ENCODE assay signal across 20 mouse cellular contexts in the genomic region with DNA sequence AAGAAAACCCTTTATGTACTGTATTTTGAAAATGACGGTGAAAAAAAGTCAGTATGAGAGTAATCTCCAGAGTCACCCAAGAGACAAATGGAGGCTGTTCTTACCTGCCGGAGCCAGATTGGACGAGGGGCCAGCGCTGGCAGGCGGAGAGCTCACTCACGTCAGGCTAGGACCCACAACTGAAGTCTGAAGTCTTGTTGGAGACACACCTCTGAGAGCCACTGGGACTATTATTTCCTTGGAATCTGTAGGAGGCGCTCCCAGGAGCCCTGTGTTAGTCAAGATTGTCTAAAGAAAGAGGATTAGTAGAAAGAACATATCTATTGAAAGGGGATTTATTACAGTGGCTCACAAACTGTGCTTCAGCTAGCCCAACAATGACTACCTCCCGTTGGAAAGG. TPM values are rescaled to one million over a fixed set of nuclear protein-coding genes. Genes with fewer than 3 reads are reported as not detected.
"Had no signal": no experiment of that assay in that cellular context is flagged by ENCODE, and none has a peak within 500 bp of the region (broad histone marks: within the 10 kb centered on the region; RNA-seq: fewer than 3 reads in every experiment).

No protein-coding gene starts in this region.

- DNase-seq: lung, adult 18-20 months; lung, embryonic 14.5 days; lung, postnatal 10 days; lung, postnatal 4 days; midbrain, embryonic 14.5 days; retina, postnatal 1 day; right cerebral cortex, adult 18-20 months; right cerebral cortex, postnatal 25 days; right cerebral cortex, postnatal 4 days; spleen, adult 18-20 months; thymus, adult 2 months; thymus, postnatal 25 days; thymus, postnatal 4 days had no signal

- H3K4me1 ChIP-seq: midbrain, embryonic 10.5 days; midbrain, embryonic 12.5 days; neural tube, embryonic 13.5 days; neural tube, embryonic 15.5 days had no signal

- H3K27ac ChIP-seq: midbrain, embryonic 10.5 days; midbrain, embryonic 12.5 days; neural tube, embryonic 13.5 days; neural tube, embryonic 15.5 days had no signal

- H3K9ac ChIP-seq: lung, embryonic 14.5 days; midbrain, embryonic 12.5 days; neural tube, embryonic 13.5 days; neural tube, embryonic 15.5 days had no signal

- H3K27me3 ChIP-seq: midbrain, embryonic 12.5 days; neural tube, embryonic 13.5 days; neural tube, embryonic 15.5 days had no signal

- H3K9me3 ChIP-seq: neural tube, embryonic 13.5 days; neural tube, embryonic 15.5 days had no signal

- H3K4me3 ChIP-seq: midbrain, embryonic 10.5 days; midbrain, embryonic 12.5 days; myocyte; neural tube, embryonic 13.5 days; neural tube, embryonic 15.5 days had no signal

- H3K4me2 ChIP-seq: lung, embryonic 14.5 days; midbrain, embryonic 12.5 days; neural tube, embryonic 13.5 days; neural tube, embryonic 15.5 days had no signal

- ATAC-seq: midbrain, embryonic 16.5 days had no signal

- H3K36me3 ChIP-seq: midbrain, embryonic 10.5 days; midbrain, embryonic 12.5 days; neural tube, embryonic 13.5 days; neural tube, embryonic 15.5 days had no signal

RNA-seq across cellular contexts. Expression of a gene that starts 16.4 kb away (rescaled TPM):
- total RNA-seq: megakaryocyte-erythroid progenitor cell, adult 5-6 weeks had no signal
- polyA plus RNA-seq: lung, embryonic 14.5 days; myocyte had no signal
